Mouse (Mus musculus): ENCODE results near the gene Rbm26.

GRCm38 (mm10) chr14:105074776-105075175, 102.4 kb downstream of the Rbm26 start:
- TF ChIP-seq POLR2A (IDR thresholded peaks at IDR 0.05; ENCODE audit: low read depth, low read length) (no peak), CTCF (IDR thresholded peaks at IDR 0.05; ENCODE audit: extremely low read depth, insufficient read length, insufficient replicate concordance, low read depth, low read length) (no peak)

All from small intestine, adult 2 months (tissue).